Mouse (Mus musculus): ENCODE measurements around the gene Kif7. TPM values are rescaled to one million over a fixed set of nuclear protein-coding genes. Genes with fewer than 3 reads are reported as not detected.
A peak's percentile ranks its signal among the peaks of the same experiment; 100 is the strongest.

Kif7 gene
- polyA plus RNA-seq (2014; fragmentation: Nextera tagmentation; extraction: Ambion mirVana): 2.8 and 4.7 TPM in 2 replicates

GRCm38 (mm10) chr7:79715187-79715981 lies at the start of gene Kif7:
TSS of gene Kif7 (minus strand) at chr7:79715720.
- Histone ChIP-seq H3K9me3 (ENCODE audit: control insufficient read depth, low read length) (no peaks in the 10 kb centered on the region), H3K4me1 (ENCODE audit: control insufficient read depth, insufficient read depth, low read length) (peaks cover 9% of the 10 kb centered on the region), H3K36me3 (ENCODE audit: control insufficient read depth, insufficient read depth, low read length) (no peaks in the 10 kb centered on the region), H3K27me3 (ENCODE audit: control insufficient read depth, insufficient read depth, low read length) (peaks cover 9% of the 10 kb centered on the region; the same call in 1 of the 2 replicates), H3K9ac (ENCODE audit: low read length) (peak within 1 kb of the TSS; percentile 75), H3K4me3 (ENCODE audit: low read depth, low read length) (peak within 1 kb of the TSS; percentile 68), H3K4me2 (peak within 1 kb of the TSS; percentile 81), H3K27ac (ENCODE audit: low read depth, low read length) (peak within 1 kb of the TSS; percentile 48)
- peak; percentile 93 for ATAC-seq (ENCODE audit: low FRiP score)
- WGBS: under 1% methylated on average over 42 of the region's 55 CpGs
- peak; percentile 98 for DNase-seq (ENCODE audit: low spot score, missing footprints)

DNA sequence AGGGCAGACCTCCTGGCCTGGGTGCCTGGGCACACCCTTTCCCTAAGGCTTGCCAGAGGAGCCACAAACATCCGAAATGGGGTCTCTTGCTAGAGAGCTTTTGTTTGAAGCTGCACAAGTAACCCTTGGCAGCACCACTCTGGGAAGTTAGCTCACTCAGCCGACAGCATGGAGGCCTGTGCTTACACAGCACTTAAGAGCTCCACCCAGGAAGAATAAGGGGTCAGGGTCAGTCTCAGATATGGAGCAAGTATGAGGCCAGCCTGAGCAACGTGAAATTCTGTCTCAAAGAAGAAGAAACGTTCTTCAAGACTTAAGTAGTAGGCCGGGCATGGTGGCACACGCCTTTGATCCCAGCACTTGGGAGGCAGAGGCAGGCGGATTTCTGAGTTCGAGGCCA lies 46.6 kb upstream of the Kif7 start:
- Histone ChIP-seq H3K36me3 (ENCODE audit: control insufficient read depth, insufficient read depth, low read length) (no peaks in the 10 kb centered on the region), H3K27ac (ENCODE audit: low read depth, low read length) (no peak overlapping the region), H3K4me1 (ENCODE audit: control insufficient read depth, insufficient read depth, low read length) (no peaks in the 10 kb centered on the region), H3K4me2 (no peak overlapping the region), H3K27me3 (ENCODE audit: control insufficient read depth, insufficient read depth, low read length) (no peaks in the 10 kb centered on the region), H3K9ac (ENCODE audit: low read length) (no peak overlapping the region), H3K4me3 (ENCODE audit: low read depth, low read length) (no peak overlapping the region), H3K9me3 (ENCODE audit: control insufficient read depth, low read length) (no peaks in the 10 kb centered on the region)
- ATAC-seq (ENCODE audit: low FRiP score) (no peak), DNase-seq (ENCODE audit: low spot score, missing footprints) (peak; percentile 65)
- 79% methylated on average over 8 of the region's 8 CpGs for WGBS

GRCm38 (mm10) chr7:79761124-79761876 lies 45.8 kb upstream of the Kif7 start:
- H3K27ac ChIP-seq (ENCODE audit: low read depth, low read length): no peak overlapping the region
- H3K36me3 ChIP-seq (ENCODE audit: control insufficient read depth, insufficient read depth, low read length): no peaks in the 10 kb centered on the region
- DNase-seq (ENCODE audit: low spot score, missing footprints) (peak; percentile 53), ATAC-seq (ENCODE audit: low FRiP score) (no peak)
- H3K27me3 ChIP-seq (ENCODE audit: control insufficient read depth, insufficient read depth, low read length): no peaks in the 10 kb centered on the region
- no peaks in the 10 kb centered on the region for H3K4me1 ChIP-seq (ENCODE audit: control insufficient read depth, insufficient read depth, low read length)
- no peaks in the 10 kb centered on the region for H3K9me3 ChIP-seq (ENCODE audit: control insufficient read depth, low read length)
- 85% methylated on average over 5 of the region's 5 CpGs for WGBS
- H3K9ac ChIP-seq (ENCODE audit: low read length): no peak overlapping the region
- no peak overlapping the region for H3K4me2 ChIP-seq
- H3K4me3 ChIP-seq (ENCODE audit: low read depth, low read length): no peak overlapping the region

GRCm38 (mm10) chr7:79759766-79760165 lies 44.2 kb upstream of the Kif7 start:
- Histone ChIP-seq H3K27ac (ENCODE audit: low read depth, low read length) (no peak overlapping the region), H3K9me3 (ENCODE audit: control insufficient read depth, low read length) (no peaks in the 10 kb centered on the region), H3K4me3 (ENCODE audit: low read depth, low read length) (no peak overlapping the region), H3K4me1 (ENCODE audit: control insufficient read depth, insufficient read depth, low read length) (no peaks in the 10 kb centered on the region), H3K9ac (ENCODE audit: low read length) (no peak overlapping the region), H3K27me3 (ENCODE audit: control insufficient read depth, insufficient read depth, low read length) (no peaks in the 10 kb centered on the region), H3K36me3 (ENCODE audit: control insufficient read depth, insufficient read depth, low read length) (no peaks in the 10 kb centered on the region), H3K4me2 (no peak overlapping the region)
- ATAC-seq (ENCODE audit: low FRiP score): no peak
- peak; percentile 71 for DNase-seq (ENCODE audit: low spot score, missing footprints)

GRCm38 (mm10) chr7:79758176-79758575 lies 42.7 kb upstream of the Kif7 start:
- Histone ChIP-seq H3K9me3 (ENCODE audit: control insufficient read depth, low read length) (no peaks in the 10 kb centered on the region), H3K27me3 (ENCODE audit: control insufficient read depth, insufficient read depth, low read length) (no peaks in the 10 kb centered on the region), H3K4me2 (no peak overlapping the region), H3K9ac (ENCODE audit: low read length) (no peak overlapping the region), H3K27ac (ENCODE audit: low read depth, low read length) (no peak overlapping the region), H3K4me3 (ENCODE audit: low read depth, low read length) (no peak overlapping the region), H3K36me3 (ENCODE audit: control insufficient read depth, insufficient read depth, low read length) (no peaks in the 10 kb centered on the region), H3K4me1 (ENCODE audit: control insufficient read depth, insufficient read depth, low read length) (no peaks in the 10 kb centered on the region)
- ATAC-seq (ENCODE audit: low FRiP score) (no peak), DNase-seq (ENCODE audit: low spot score, missing footprints) (peak; percentile 57)
- 73% methylated on average over 6 of the region's 6 CpGs for WGBS

- H3K4me3 ChIP-seq (ENCODE audit: low read depth, low read length): no peak overlapping the region
- H3K4me2 ChIP-seq: no peak overlapping the region
- ATAC-seq (ENCODE audit: low FRiP score): no peak
- no peaks in the 10 kb centered on the region for H3K9me3 ChIP-seq (ENCODE audit: control insufficient read depth, low read length)
- H3K36me3 ChIP-seq (ENCODE audit: control insufficient read depth, insufficient read depth, low read length): no peaks in the 10 kb centered on the region
- DNase-seq (ENCODE audit: low spot score, missing footprints): peak; percentile 73
- H3K27ac ChIP-seq (ENCODE audit: low read depth, low read length): no peak overlapping the region
- 53% methylated on average over 2 of the region's 2 CpGs for WGBS
- H3K4me1 ChIP-seq (ENCODE audit: control insufficient read depth, insufficient read depth, low read length): no peaks in the 10 kb centered on the region
- H3K27me3 ChIP-seq (ENCODE audit: control insufficient read depth, insufficient read depth, low read length): no peaks in the 10 kb centered on the region
- H3K9ac ChIP-seq (ENCODE audit: low read length): no peak overlapping the region
Measured at GRCm38 (mm10) chr7:79756334-79756733, 40.8 kb upstream of the Kif7 start.

DNA sequence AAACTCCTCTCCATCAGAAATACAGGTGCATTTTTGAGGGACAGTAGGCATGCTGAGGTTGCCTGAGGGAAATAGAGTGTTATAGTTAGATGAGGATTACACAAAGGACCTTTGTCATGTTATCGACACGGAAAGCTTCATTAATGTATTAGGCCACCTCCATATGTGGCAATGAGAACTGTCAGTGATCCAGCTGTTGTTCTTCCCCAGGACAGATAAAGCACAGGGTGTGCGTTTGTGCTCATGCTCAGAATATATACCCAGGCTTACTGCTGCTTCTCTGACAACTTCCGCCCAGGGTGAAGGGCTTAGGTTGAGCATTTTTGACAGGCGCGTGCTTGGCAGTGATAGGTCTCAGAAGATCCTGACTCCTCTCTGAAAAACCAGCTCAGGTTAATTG lies 34.0 kb upstream of the Kif7 start:
- DNase-seq (ENCODE audit: low spot score, missing footprints) (no peak), ATAC-seq (ENCODE audit: low FRiP score) (no peak)
- Histone ChIP-seq H3K9me3 (ENCODE audit: control insufficient read depth, low read length) (no peaks in the 10 kb centered on the region), H3K4me3 (ENCODE audit: low read depth, low read length) (no peak overlapping the region), H3K9ac (ENCODE audit: low read length) (no peak overlapping the region), H3K27me3 (ENCODE audit: control insufficient read depth, insufficient read depth, low read length) (no peaks in the 10 kb centered on the region), H3K27ac (ENCODE audit: low read depth, low read length) (no peak overlapping the region), H3K4me1 (ENCODE audit: control insufficient read depth, insufficient read depth, low read length) (no peaks in the 10 kb centered on the region), H3K36me3 (ENCODE audit: control insufficient read depth, insufficient read depth, low read length) (no peaks in the 10 kb centered on the region), H3K4me2 (no peak overlapping the region)
- 89% methylated on average over 6 of the region's 6 CpGs for WGBS

- no peak overlapping the region for H3K4me2 ChIP-seq
- no peak overlapping the region for H3K9ac ChIP-seq (ENCODE audit: low read length)
- no peaks in the 10 kb centered on the region for H3K9me3 ChIP-seq (ENCODE audit: control insufficient read depth, low read length)
- 77% methylated on average over 6 of the region's 6 CpGs for WGBS
- H3K36me3 ChIP-seq (ENCODE audit: control insufficient read depth, insufficient read depth, low read length): no peaks in the 10 kb centered on the region
- DNase-seq (ENCODE audit: low spot score, missing footprints) (no peak), ATAC-seq (ENCODE audit: low FRiP score) (no peak)
- H3K4me1 ChIP-seq (ENCODE audit: control insufficient read depth, insufficient read depth, low read length): no peaks in the 10 kb centered on the region; the same call in 1 of the 2 replicates
- H3K27ac ChIP-seq (ENCODE audit: low read depth, low read length): no peak overlapping the region
- H3K27me3 ChIP-seq (ENCODE audit: control insufficient read depth, insufficient read depth, low read length): no peaks in the 10 kb centered on the region
- no peak overlapping the region for H3K4me3 ChIP-seq (ENCODE audit: low read depth, low read length)
Measured at GRCm38 (mm10) chr7:79747659-79748058, 32.1 kb upstream of the Kif7 start.

DNA sequence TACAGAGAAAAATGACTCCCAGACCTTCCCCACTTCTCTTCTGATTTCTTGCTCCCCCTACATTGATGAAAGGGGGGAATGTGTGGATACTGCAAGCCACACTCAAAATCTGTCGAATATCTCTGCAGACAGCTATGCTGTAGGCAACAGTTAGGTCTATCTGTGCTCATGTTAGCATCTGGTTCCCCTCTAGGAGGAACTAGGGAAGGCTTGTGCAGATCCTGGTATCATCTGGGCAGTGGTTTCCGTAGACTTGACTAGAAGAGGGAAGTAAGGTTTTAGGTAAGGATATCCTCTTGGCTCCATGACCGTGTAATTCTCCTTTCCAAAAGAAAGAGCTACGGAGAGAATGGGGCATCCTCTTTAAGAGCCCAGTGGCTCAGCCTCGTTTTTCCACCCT lies 29.1 kb upstream of the Kif7 start:
- 78% methylated on average over 5 of the region's 5 CpGs for WGBS
- no peak for ATAC-seq (ENCODE audit: low FRiP score)

More for the DNA sequence above, 29.1 kb upstream of the Kif7 start:
- Histone ChIP-seq H3K4me3 (ENCODE audit: low read depth, low read length) (no peak overlapping the region), H3K4me1 (ENCODE audit: control insufficient read depth, insufficient read depth, low read length) (no peaks in the 10 kb centered on the region; the same call in 1 of the 2 replicates), H3K9ac (ENCODE audit: low read length) (no peak overlapping the region), H3K9me3 (ENCODE audit: control insufficient read depth, low read length) (no peaks in the 10 kb centered on the region), H3K36me3 (ENCODE audit: control insufficient read depth, insufficient read depth, low read length) (no peaks in the 10 kb centered on the region), H3K27me3 (ENCODE audit: control insufficient read depth, insufficient read depth, low read length) (no peaks in the 10 kb centered on the region), H3K4me2 (no peak overlapping the region), H3K27ac (ENCODE audit: low read depth, low read length) (no peak overlapping the region)
- no peak for DNase-seq (ENCODE audit: low spot score, missing footprints)
